Mouse (Mus musculus): Measurements from ENCODE around the gene Nap1l1. TPM values are rescaled to one million over a fixed set of nuclear protein-coding genes. Genes with fewer than 3 reads are reported as not detected.
"Not testable (repeated sequence)": the region's sequence is repeated elsewhere in the genome, so short reads cannot be mapped to it uniquely, and the experiment has no call there.

The Nap1l1 gene
- polyA plus RNA-seq (2012; ENCODE audit: insufficient read depth, insufficient read length, missing spikeins), result 115 and 130 TPM in 2 replicates

- Histone ChIP-seq H3K27ac (replicated peaks; ENCODE audit: low read depth, low read length) (peak within 1 kb of the TSS; percentile 40; the same call in 1 of the 2 replicates), H3K4me3 (ENCODE audit: insufficient read depth, low read depth, low read length) (peak within 1 kb of the TSS; percentile 97), H3K4me1 (ENCODE audit: control insufficient read depth, insufficient read depth, insufficient read length, low read length) (peaks cover 6% of the 10 kb centered on the region)
Observed at GRCm38 (mm10) chr10:111472686-111473510, at the start of gene Nap1l1. Gene Nap1l1 (plus strand): TSS chr10:111473223.

- H3K4me1 ChIP-seq (ENCODE audit: control insufficient read depth, insufficient read depth, insufficient read length, low read length), result peaks cover 2% of the 10 kb centered on the region; the same call in 1 of the 2 replicates
- H3K4me3 ChIP-seq (ENCODE audit: insufficient read depth, low read depth, low read length), result no peak overlapping the region
- H3K27ac ChIP-seq (replicated peaks; ENCODE audit: low read depth, low read length), result no peak overlapping the region
Observed at GRCm38 (mm10) chr10:111426491-111426890, 46.5 kb upstream of the Nap1l1 start.

GRCm38 (mm10) chr10:111433502-111433901, 39.5 kb upstream of the Nap1l1 start:
- Histone ChIP-seq H3K4me3 (ENCODE audit: insufficient read depth, low read depth, low read length) (no peak overlapping the region), H3K27ac (replicated peaks; ENCODE audit: low read depth, low read length) (no peak overlapping the region), H3K4me1 (ENCODE audit: control insufficient read depth, insufficient read depth, insufficient read length, low read length) (no peaks in the 10 kb centered on the region)

- Histone ChIP-seq H3K4me1 (ENCODE audit: control insufficient read depth, insufficient read depth, insufficient read length, low read length) (no peaks in the 10 kb centered on the region; the same call in 1 of the 2 replicates), H3K27ac (replicated peaks; ENCODE audit: low read depth, low read length) (no peak overlapping the region), H3K4me3 (ENCODE audit: insufficient read depth, low read depth, low read length) (no peak overlapping the region)
Observed at GRCm38 (mm10) chr10:111441034-111441440, 32.0 kb upstream of the Nap1l1 start.

GRCm38 (mm10) chr10:111444199-111444598, 28.8 kb upstream of the Nap1l1 start:
- Histone ChIP-seq H3K4me3 (ENCODE audit: insufficient read depth, low read depth, low read length) (no peak overlapping the region), H3K27ac (replicated peaks; ENCODE audit: low read depth, low read length) (no peak overlapping the region), H3K4me1 (ENCODE audit: control insufficient read depth, insufficient read depth, insufficient read length, low read length) (no peaks in the 10 kb centered on the region; the same call in 1 of the 2 replicates)

- no peak overlapping the region for H3K27ac ChIP-seq (replicated peaks; ENCODE audit: low read depth, low read length)
- no peak overlapping the region for H3K4me3 ChIP-seq (ENCODE audit: insufficient read depth, low read depth, low read length)
- no peaks in the 10 kb centered on the region; the same call in 1 of the 2 replicates for H3K4me1 ChIP-seq (ENCODE audit: control insufficient read depth, insufficient read depth, insufficient read length, low read length)
Observed at GRCm38 (mm10) chr10:111445939-111446671, 26.9 kb upstream of the Nap1l1 start.

GRCm38 (mm10) chr10:111446672-111447008, 26.4 kb upstream of the Nap1l1 start:
- not testable (repeated sequence) for H3K4me1 ChIP-seq (ENCODE audit: control insufficient read depth, insufficient read depth, insufficient read length, low read length); H3K4me3 ChIP-seq (ENCODE audit: insufficient read depth, low read depth, low read length); H3K27ac ChIP-seq (replicated peaks; ENCODE audit: low read depth, low read length)

- not testable (repeated sequence) for H3K4me3 ChIP-seq (ENCODE audit: insufficient read depth, low read depth, low read length); H3K4me1 ChIP-seq (ENCODE audit: control insufficient read depth, insufficient read depth, insufficient read length, low read length); H3K27ac ChIP-seq (replicated peaks; ENCODE audit: low read depth, low read length)
Observed at GRCm38 (mm10) chr10:111449662-111450061, 23.4 kb upstream of the Nap1l1 start.

- H3K4me1 ChIP-seq (ENCODE audit: control insufficient read depth, insufficient read depth, insufficient read length, low read length), result no peaks in the 10 kb centered on the region
- H3K4me3 ChIP-seq (ENCODE audit: insufficient read depth, low read depth, low read length), result no peak overlapping the region
- no peak overlapping the region for H3K27ac ChIP-seq (replicated peaks; ENCODE audit: low read depth, low read length)
Observed at GRCm38 (mm10) chr10:111451683-111452322, 21.2 kb upstream of the Nap1l1 start.

- Histone ChIP-seq H3K4me3 (ENCODE audit: insufficient read depth, low read depth, low read length) (no peak overlapping the region), H3K4me1 (ENCODE audit: control insufficient read depth, insufficient read depth, insufficient read length, low read length) (no peaks in the 10 kb centered on the region), H3K27ac (replicated peaks; ENCODE audit: low read depth, low read length) (no peak overlapping the region)
Observed at GRCm38 (mm10) chr10:111452426-111452825, 20.6 kb upstream of the Nap1l1 start.

GRCm38 (mm10) chr10:111454698-111455308, 18.2 kb upstream of the Nap1l1 start:
- Histone ChIP-seq H3K4me1 (ENCODE audit: control insufficient read depth, insufficient read depth, insufficient read length, low read length) (no peaks in the 10 kb centered on the region), H3K4me3 (ENCODE audit: insufficient read depth, low read depth, low read length) (no peak overlapping the region), H3K27ac (replicated peaks; ENCODE audit: low read depth, low read length) (no peak overlapping the region)

- no peak overlapping the region for H3K27ac ChIP-seq (replicated peaks; ENCODE audit: low read depth, low read length)
- H3K4me1 ChIP-seq (ENCODE audit: control insufficient read depth, insufficient read depth, insufficient read length, low read length), result no peaks in the 10 kb centered on the region
- H3K4me3 ChIP-seq (ENCODE audit: insufficient read depth, low read depth, low read length), result no peak overlapping the region
Observed at GRCm38 (mm10) chr10:111458088-111458487, 14.9 kb upstream of the Nap1l1 start.

GRCm38 (mm10) chr10:111459040-111459439, 14.0 kb upstream of the Nap1l1 start:
- Histone ChIP-seq H3K4me3 (ENCODE audit: insufficient read depth, low read depth, low read length) (no peak overlapping the region), H3K4me1 (ENCODE audit: control insufficient read depth, insufficient read depth, insufficient read length, low read length) (no peaks in the 10 kb centered on the region), H3K27ac (replicated peaks; ENCODE audit: low read depth, low read length) (no peak overlapping the region)

GRCm38 (mm10) chr10:111459874-111460273, 13.1 kb upstream of the Nap1l1 start:
- H3K27ac ChIP-seq (replicated peaks; ENCODE audit: low read depth, low read length), result no peak overlapping the region
- no peaks in the 10 kb centered on the region for H3K4me1 ChIP-seq (ENCODE audit: control insufficient read depth, insufficient read depth, insufficient read length, low read length)
- no peak overlapping the region for H3K4me3 ChIP-seq (ENCODE audit: insufficient read depth, low read depth, low read length)

- H3K27ac ChIP-seq (replicated peaks; ENCODE audit: low read depth, low read length), result no peak overlapping the region
- no peaks in the 10 kb centered on the region for H3K4me1 ChIP-seq (ENCODE audit: control insufficient read depth, insufficient read depth, insufficient read length, low read length)
- no peak overlapping the region for H3K4me3 ChIP-seq (ENCODE audit: insufficient read depth, low read depth, low read length)
Observed at GRCm38 (mm10) chr10:111460381-111460780, 12.6 kb upstream of the Nap1l1 start.
